Mouse (Mus musculus) lung, adult 2 months (tissue): ENCODE measurements at regions not wholly inside any gene's neighbourhood (a gene's known extent, or its start where the extent isn't known, plus 50 kb on each side); places are given as distances from the start of the nearest gene placed in this dataset.

ENCODE experiments used
- CTCF ChIP-seq: fragments of 200-500 bp; IDR thresholded peaks from 2 replicates; pipeline ENCODE4 v1.5.1; 2011; ENCODE audit warnings: mild to moderate bottlenecking, low read length, control low read depth; ENCODE audit not compliant: insufficient read depth
- POLR2A ChIP-seq: fragments of 200-500 bp; IDR thresholded peaks from 2 replicates; pipeline ENCODE4 v1.6.1; 2011; ENCODE audit warnings: low read depth, mild to moderate bottlenecking, control low read depth, low read length, borderline replicate concordance; ENCODE audit errors: extremely low read depth

GRCm38 (mm10) chr1:88784866-88785620, 83.0 kb upstream of the Arl4c start:
- TF ChIP-seq CTCF (no peak), POLR2A (no peak)
